Mouse (Mus musculus) lung, postnatal 0 days (tissue): ENCODE results near the gene Ror1.

Experiments used
- CTCF ChIP-seq: IDR thresholded peaks from 2 replicates; pipeline ENCODE4 v1.5.1; 2016; ENCODE audit warnings: antibody characterized with exemption, mild to moderate bottlenecking
- EP300 ChIP-seq: IDR thresholded peaks from 2 replicates; pipeline ENCODE4 v1.6.1; 2016; ENCODE audit warnings: antibody characterized with exemption, mild to moderate bottlenecking, control low read depth

- TF ChIP-seq CTCF: no peak
- no peak for TF ChIP-seq EP300
Observed at GRCm38 (mm10) chr4:100108551-100108950, 13.0 kb downstream of the Ror1 start.
